Mouse (Mus musculus): ENCODE data around the gene Ankrd44. TPM values are rescaled to one million over a fixed set of nuclear protein-coding genes. Genes with fewer than 3 reads are reported as not detected.

Gene Ankrd44
- polyA plus RNA-seq, 1 experiment from 2014 or later: 4.3 TPM

- H3K36me3 ChIP-seq (ENCODE audit: insufficient read depth, low read length): no peaks in the 10 kb centered on the region
- H3K4me3 ChIP-seq (replicated peaks; ENCODE audit: low read depth, low read length): no peak overlapping the region
- no peaks in the 10 kb centered on the region for H3K27me3 ChIP-seq (ENCODE audit: insufficient read depth, low read length)
- H3K4me1 ChIP-seq (replicated peaks; ENCODE audit: insufficient read depth, low read length): no peaks in the 10 kb centered on the region
- no peak overlapping the region for H3K4me2 ChIP-seq (ENCODE audit: low read length)
- no peaks in the 10 kb centered on the region for H3K9me3 ChIP-seq (replicated peaks; ENCODE audit: low read length)
- no peak for TF ChIP-seq CTCF (IDR thresholded peaks at IDR 0.05; ENCODE audit: low read depth)
- H3K9ac ChIP-seq (ENCODE audit: low read depth, low read length): no peak overlapping the region
- ATAC-seq (replicated peaks; ENCODE audit: low FRiP score, low read depth) (no peak), DNase-seq (ENCODE audit: low spot score) (no peak)
- WGBS: 65% methylated on average over 11 of the region's 11 CpGs
- no peak overlapping the region for H3K27ac ChIP-seq
Measured at GRCm38 (mm10) chr1:54713231-54714173, 212.7 kb downstream of the Ankrd44 start.

DNA sequence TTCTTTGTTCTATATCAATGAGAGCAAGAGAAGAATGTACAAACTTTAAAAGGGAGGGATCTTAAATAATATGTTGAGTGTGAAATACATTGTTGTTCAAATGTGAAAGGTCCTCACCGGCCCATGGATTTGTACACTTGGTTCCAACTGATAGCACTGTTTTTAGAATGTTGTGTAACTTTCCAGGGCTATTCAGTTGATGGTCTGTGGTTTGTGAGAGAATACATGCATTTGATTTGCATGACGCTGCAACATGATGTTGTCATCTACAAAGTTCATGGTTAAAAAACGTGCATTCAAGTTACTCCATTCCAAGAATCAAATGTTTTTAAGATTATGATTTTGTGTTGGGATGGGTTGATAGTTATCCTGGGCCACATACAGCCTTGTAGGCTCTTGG, 214.6 kb downstream of the Ankrd44 start:
- DNase-seq (ENCODE audit: low spot score) (no peak), ATAC-seq (replicated peaks; ENCODE audit: low FRiP score, low read depth) (no peak)
- H3K4me1 ChIP-seq (replicated peaks; ENCODE audit: insufficient read depth, low read length): no peaks in the 10 kb centered on the region
- no peaks in the 10 kb centered on the region for H3K36me3 ChIP-seq (ENCODE audit: insufficient read depth, low read length)
- no peaks in the 10 kb centered on the region for H3K9me3 ChIP-seq (replicated peaks; ENCODE audit: low read length)
- no peak overlapping the region for H3K4me2 ChIP-seq (ENCODE audit: low read length)
- WGBS: 96% methylated on average over 3 of the region's 3 CpGs
- no peak for TF ChIP-seq CTCF (IDR thresholded peaks at IDR 0.05; ENCODE audit: low read depth)
- H3K27me3 ChIP-seq (ENCODE audit: insufficient read depth, low read length): no peaks in the 10 kb centered on the region
- H3K4me3 ChIP-seq (replicated peaks; ENCODE audit: low read depth, low read length): no peak overlapping the region
- no peak overlapping the region for H3K9ac ChIP-seq (ENCODE audit: low read depth, low read length)
- H3K27ac ChIP-seq: no peak overlapping the region

GRCm38 (mm10) chr1:54710550-54710949, 215.6 kb downstream of the Ankrd44 start:
- H3K9ac ChIP-seq (ENCODE audit: low read depth, low read length): no peak overlapping the region
- H3K4me3 ChIP-seq (replicated peaks; ENCODE audit: low read depth, low read length): no peak overlapping the region
- no peaks in the 10 kb centered on the region for H3K27me3 ChIP-seq (ENCODE audit: insufficient read depth, low read length)
- no peak for TF ChIP-seq CTCF (IDR thresholded peaks at IDR 0.05; ENCODE audit: low read depth)
- H3K36me3 ChIP-seq (ENCODE audit: insufficient read depth, low read length): no peaks in the 10 kb centered on the region
- H3K9me3 ChIP-seq (replicated peaks; ENCODE audit: low read length): no peaks in the 10 kb centered on the region
- ATAC-seq (replicated peaks; ENCODE audit: low FRiP score, low read depth): no peak
- no peak overlapping the region for H3K27ac ChIP-seq
- 83% methylated on average over 1 of the region's 1 CpGs for WGBS
- no peaks in the 10 kb centered on the region for H3K4me1 ChIP-seq (replicated peaks; ENCODE audit: insufficient read depth, low read length)
- DNase-seq (ENCODE audit: low spot score): peak; percentile 22
- H3K4me2 ChIP-seq (ENCODE audit: low read length): no peak overlapping the region

GRCm38 (mm10) chr1:54707888-54708565, 218.2 kb downstream of the Ankrd44 start:
- H3K36me3 ChIP-seq (ENCODE audit: insufficient read depth, low read length): no peaks in the 10 kb centered on the region
- no peak overlapping the region for H3K4me2 ChIP-seq (ENCODE audit: low read length)
- H3K9ac ChIP-seq (ENCODE audit: low read depth, low read length): no peak overlapping the region
- ATAC-seq (replicated peaks; ENCODE audit: low FRiP score, low read depth) (no peak), DNase-seq (ENCODE audit: low spot score) (no peak)
- 85% methylated on average over 8 of the region's 8 CpGs for WGBS
- H3K4me1 ChIP-seq (replicated peaks; ENCODE audit: insufficient read depth, low read length): no peaks in the 10 kb centered on the region
- no peak overlapping the region for H3K4me3 ChIP-seq (replicated peaks; ENCODE audit: low read depth, low read length)
- no peaks in the 10 kb centered on the region for H3K27me3 ChIP-seq (ENCODE audit: insufficient read depth, low read length)
- no peaks in the 10 kb centered on the region for H3K9me3 ChIP-seq (replicated peaks; ENCODE audit: low read length)
- H3K27ac ChIP-seq: no peak overlapping the region
- TF ChIP-seq CTCF (IDR thresholded peaks at IDR 0.05; ENCODE audit: low read depth): no peak

- no peak overlapping the region for H3K9ac ChIP-seq (ENCODE audit: low read depth, low read length)
- no peak for ATAC-seq (replicated peaks; ENCODE audit: low FRiP score, low read depth)
- no peak overlapping the region for H3K27ac ChIP-seq
- DNase-seq (ENCODE audit: low spot score): no peak
- 69% methylated on average over 10 of the region's 10 CpGs for WGBS
- H3K4me1 ChIP-seq (replicated peaks; ENCODE audit: insufficient read depth, low read length): no peaks in the 10 kb centered on the region
- H3K36me3 ChIP-seq (ENCODE audit: insufficient read depth, low read length): no peaks in the 10 kb centered on the region
- no peak overlapping the region for H3K4me3 ChIP-seq (replicated peaks; ENCODE audit: low read depth, low read length)
- TF ChIP-seq CTCF (IDR thresholded peaks at IDR 0.05; ENCODE audit: low read depth): no peak
- H3K9me3 ChIP-seq (replicated peaks; ENCODE audit: low read length): no peaks in the 10 kb centered on the region
- H3K4me2 ChIP-seq (ENCODE audit: low read length): no peak overlapping the region
- no peaks in the 10 kb centered on the region for H3K27me3 ChIP-seq (ENCODE audit: insufficient read depth, low read length)
Measured at GRCm38 (mm10) chr1:54707036-54707887, 218.9 kb downstream of the Ankrd44 start.

DNA sequence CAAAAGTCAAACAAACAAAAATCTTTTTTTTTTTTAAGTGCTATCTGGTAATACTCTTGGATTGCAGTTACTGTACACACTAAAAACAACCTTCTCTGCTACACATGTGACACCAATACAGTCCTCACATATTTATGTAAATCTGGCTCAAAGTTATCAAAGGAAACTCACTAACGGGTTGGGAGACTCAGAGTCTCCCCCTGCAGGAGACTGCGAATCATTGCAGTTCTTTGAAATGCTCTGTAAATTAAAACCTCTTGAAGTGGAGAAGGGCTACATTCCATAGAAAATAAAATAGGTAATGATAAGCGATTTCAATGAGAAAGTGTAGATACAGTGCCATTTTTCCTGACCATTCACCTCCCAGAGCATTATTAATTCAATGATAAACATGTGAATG, 219.6 kb downstream of the Ankrd44 start:
- no peaks in the 10 kb centered on the region for H3K36me3 ChIP-seq (ENCODE audit: insufficient read depth, low read length)
- H3K27ac ChIP-seq: no peak overlapping the region
- no peaks in the 10 kb centered on the region for H3K4me1 ChIP-seq (replicated peaks; ENCODE audit: insufficient read depth, low read length)
- H3K4me3 ChIP-seq (replicated peaks; ENCODE audit: low read depth, low read length): no peak overlapping the region
- ATAC-seq (replicated peaks; ENCODE audit: low FRiP score, low read depth) (no peak), DNase-seq (ENCODE audit: low spot score) (peak; percentile 44)
- peak; percentile 69 for TF ChIP-seq CTCF (IDR thresholded peaks at IDR 0.05; ENCODE audit: low read depth)
- no peaks in the 10 kb centered on the region for H3K27me3 ChIP-seq (ENCODE audit: insufficient read depth, low read length)
- H3K9me3 ChIP-seq (replicated peaks; ENCODE audit: low read length): no peaks in the 10 kb centered on the region
- 24% methylated on average over 3 of the region's 3 CpGs for WGBS
- H3K4me2 ChIP-seq (ENCODE audit: low read length): no peak overlapping the region
- H3K9ac ChIP-seq (ENCODE audit: low read depth, low read length): no peak overlapping the region
